Mouse (Mus musculus): ENCODE data around the gene Cgref1. TPM values are rescaled to one million over a fixed set of nuclear protein-coding genes. Genes with fewer than 3 reads are reported as not detected.

Gene Cgref1
- total and polyA plus RNA-seq, 3 experiments: 0.33 TPM; not detected in 2

DNA sequence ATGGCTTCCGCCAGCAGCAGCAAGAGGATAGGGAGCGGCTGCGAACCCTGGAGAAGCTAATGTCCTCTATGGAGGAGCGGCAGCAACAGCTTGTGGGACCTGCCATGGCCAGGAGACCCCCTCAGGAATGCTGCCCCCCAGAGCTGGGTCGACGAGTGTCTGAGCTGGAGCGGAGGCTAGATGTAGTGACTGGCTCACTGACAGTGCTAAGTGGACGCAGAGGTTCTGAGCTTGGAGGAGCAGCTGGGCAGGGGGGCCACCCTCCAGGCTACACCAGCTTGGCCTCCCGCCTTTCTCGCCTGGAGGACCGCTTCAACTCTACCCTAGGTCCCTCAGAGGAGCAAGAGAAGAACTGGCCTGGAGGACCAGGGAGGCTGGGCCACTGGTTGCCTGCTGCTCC is 28.0 kb downstream of the Cgref1 start:
- ATAC-seq (ENCODE audit: extremely low read depth, insufficient number of reproducible peaks, low FRiP score, poor library complexity, severe bottlenecking): no peak
- H3K4me3 ChIP-seq (ENCODE audit: low read depth, low read length): no peak overlapping the region
- H3K4me1 ChIP-seq (ENCODE audit: insufficient read depth, low read depth, low read length): peaks cover 69% of the 10 kb centered on the region
- H3K9me3 ChIP-seq (replicated peaks): no peaks in the 10 kb centered on the region
- no peaks in the 10 kb centered on the region for H3K36me3 ChIP-seq (replicated peaks)
- H3K27me3 ChIP-seq (ENCODE audit: insufficient read depth, low read length): peaks cover 71% of the 10 kb centered on the region
- DNase-seq (ENCODE audit: low spot score): no peak
- TF ChIP-seq CTCF (IDR thresholded peaks at IDR 0.05; ENCODE audit: low read depth, low read length): no peak
- TF ChIP-seq TAL1 (conservative IDR thresholded peaks at IDR 0.05; ENCODE audit: low read depth, low read length): no peak

DNA sequence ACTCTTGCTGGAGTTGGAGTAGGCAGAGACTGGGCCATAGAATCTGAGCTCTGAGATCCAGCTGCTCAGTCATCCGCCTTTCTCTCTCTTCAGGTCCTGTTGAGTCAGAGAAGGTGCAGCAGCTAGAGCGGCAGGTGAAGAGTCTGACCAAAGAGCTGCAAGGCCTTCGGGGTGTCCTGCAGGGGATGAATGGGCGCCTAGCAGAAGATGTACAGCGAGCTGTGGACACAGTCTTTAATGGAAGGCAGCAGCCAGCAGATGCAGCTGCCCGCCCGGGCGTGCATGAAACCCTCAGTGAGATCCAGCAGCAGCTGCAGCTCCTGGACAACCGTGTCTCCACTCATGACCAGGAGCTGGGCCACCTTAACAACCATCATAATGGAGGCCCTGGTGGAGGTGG is 28.6 kb downstream of the Cgref1 start:
- DNase-seq (ENCODE audit: low spot score) (no peak), ATAC-seq (ENCODE audit: extremely low read depth, insufficient number of reproducible peaks, low FRiP score, poor library complexity, severe bottlenecking) (no peak)
- H3K4me1 ChIP-seq (ENCODE audit: insufficient read depth, low read depth, low read length): peaks cover 68% of the 10 kb centered on the region
- H3K27me3 ChIP-seq (ENCODE audit: insufficient read depth, low read length): peaks cover 76% of the 10 kb centered on the region
- no peak for TF ChIP-seq POLR2AphosphoS5 (IDR thresholded peaks at IDR 0.05; ENCODE audit: insufficient replicate concordance, low read depth, low read length)
- no peak for TF ChIP-seq TAL1 (conservative IDR thresholded peaks at IDR 0.05; ENCODE audit: low read depth, low read length)
- no peak for TF ChIP-seq GATA2 (IDR thresholded peaks at IDR 0.05; ENCODE audit: borderline replicate concordance, low read depth, low read length)
- no peak for TF ChIP-seq CTCF (IDR thresholded peaks at IDR 0.05; ENCODE audit: low read depth, low read length)
- no peak for TF ChIP-seq GATA1 (IDR thresholded peaks at IDR 0.05; ENCODE audit: borderline replicate concordance, low read length)
- H3K36me3 ChIP-seq (replicated peaks): no peaks in the 10 kb centered on the region
- H3K4me3 ChIP-seq (ENCODE audit: low read depth, low read length): no peak overlapping the region
- H3K9me3 ChIP-seq (replicated peaks): no peaks in the 10 kb centered on the region

DNA sequence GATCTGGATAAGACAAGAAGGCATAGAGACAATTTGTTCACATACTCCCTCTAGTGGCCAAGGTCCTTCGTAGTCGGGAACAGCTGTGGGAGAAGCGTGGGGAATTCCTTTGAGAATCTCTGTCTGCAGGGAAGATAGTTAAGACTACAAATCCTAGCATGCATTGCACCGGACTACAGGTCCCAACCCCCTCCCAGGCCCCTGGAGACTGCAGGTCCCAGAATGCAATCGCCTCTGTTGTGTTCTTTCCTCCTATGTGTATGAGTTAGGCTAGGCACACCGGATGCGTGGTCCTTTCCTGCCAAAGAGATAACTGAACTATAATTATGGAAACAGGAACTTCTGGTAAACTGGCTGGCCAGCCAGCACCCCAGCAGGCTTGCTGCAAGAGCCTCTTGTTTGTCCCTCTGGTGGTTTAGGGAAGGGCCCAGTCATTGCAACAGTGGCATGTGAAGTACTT is 29.4 kb downstream of the Cgref1 start:
- ATAC-seq (ENCODE audit: extremely low read depth, insufficient number of reproducible peaks, low FRiP score, poor library complexity, severe bottlenecking) (peak; percentile 56; the same call in 1 of the 2 replicates), DNase-seq (ENCODE audit: low spot score) (peak; percentile 64)
- no peak overlapping the region for H3K4me3 ChIP-seq (ENCODE audit: low read depth, low read length)
- TF ChIP-seq CTCF (IDR thresholded peaks at IDR 0.05; ENCODE audit: low read depth, low read length): peak; percentile 24; the same call in 1 of the 2 replicates
- TF ChIP-seq GATA2 (IDR thresholded peaks at IDR 0.05; ENCODE audit: borderline replicate concordance, low read depth, low read length): no peak
- H3K4me1 ChIP-seq (ENCODE audit: insufficient read depth, low read depth, low read length): peaks cover 63% of the 10 kb centered on the region
- H3K9me3 ChIP-seq (replicated peaks): no peaks in the 10 kb centered on the region
- no peaks in the 10 kb centered on the region for H3K36me3 ChIP-seq (replicated peaks)
- H3K27me3 ChIP-seq (ENCODE audit: insufficient read depth, low read length): peaks cover 82% of the 10 kb centered on the region

DNA sequence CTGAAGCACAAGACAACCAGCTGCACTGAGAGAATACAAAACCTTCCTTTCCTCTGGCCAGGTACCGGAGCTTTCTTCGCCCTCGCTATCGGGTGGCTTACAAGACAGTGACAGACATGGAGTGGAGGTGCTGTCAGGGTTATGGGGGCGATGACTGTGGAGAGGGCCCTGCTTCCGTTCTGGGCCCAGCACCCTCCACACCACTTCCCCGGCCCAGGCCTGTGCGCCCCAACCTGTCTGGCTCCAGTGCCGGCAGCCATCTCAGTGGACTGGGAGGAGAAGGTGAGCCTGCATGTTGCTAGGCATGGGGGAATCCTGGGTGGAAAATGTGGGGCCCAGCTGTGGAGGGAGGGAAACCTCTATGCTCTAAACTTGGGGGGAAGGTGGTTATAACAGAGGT is 29.9 kb downstream of the Cgref1 start:
- Histone ChIP-seq H3K9me3 (replicated peaks) (no peaks in the 10 kb centered on the region), H3K4me3 (ENCODE audit: low read depth, low read length) (0 out of 2 replicates have a peak overlapping the region, but pooled peaks have one; percentile 33), H3K36me3 (replicated peaks) (no peaks in the 10 kb centered on the region), H3K27me3 (ENCODE audit: insufficient read depth, low read length) (peaks cover 82% of the 10 kb centered on the region), H3K4me1 (ENCODE audit: insufficient read depth, low read depth, low read length) (peaks cover 58% of the 10 kb centered on the region)
- no peak for TF ChIP-seq TAL1 (conservative IDR thresholded peaks at IDR 0.05; ENCODE audit: low read depth, low read length)
- TF ChIP-seq CTCF (IDR thresholded peaks at IDR 0.05; ENCODE audit: low read depth, low read length): no peak
- no peak for TF ChIP-seq GATA1 (IDR thresholded peaks at IDR 0.05; ENCODE audit: borderline replicate concordance, low read length)
- no peak for TF ChIP-seq GATA2 (IDR thresholded peaks at IDR 0.05; ENCODE audit: borderline replicate concordance, low read depth, low read length)
- TF ChIP-seq POLR2AphosphoS5 (IDR thresholded peaks at IDR 0.05; ENCODE audit: insufficient replicate concordance, low read depth, low read length): no peak
- DNase-seq (ENCODE audit: low spot score): no peak
- ATAC-seq (ENCODE audit: extremely low read depth, insufficient number of reproducible peaks, low FRiP score, poor library complexity, severe bottlenecking): no peak

DNA sequence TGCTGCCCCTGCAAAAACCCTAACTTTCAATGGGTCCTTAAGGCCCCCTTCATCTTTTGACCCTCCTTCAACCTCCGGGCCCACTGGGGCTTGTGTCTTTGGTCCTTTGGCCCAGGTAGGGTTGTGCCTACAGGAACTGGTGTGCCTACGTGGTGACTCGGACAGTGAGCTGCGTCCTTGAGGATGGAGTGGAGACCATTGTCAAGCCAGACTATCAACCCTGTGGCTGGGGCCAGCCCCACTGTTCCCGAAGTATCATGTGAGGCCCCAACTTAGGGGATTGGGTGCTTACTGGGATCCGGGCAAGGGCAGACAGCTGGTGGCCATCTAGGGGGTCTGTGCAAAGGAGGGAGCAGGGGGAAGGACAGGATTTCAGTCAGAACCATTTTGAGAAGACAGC is 30.5 kb downstream of the Cgref1 start:
- peaks cover 55% of the 10 kb centered on the region for H3K4me1 ChIP-seq (ENCODE audit: insufficient read depth, low read depth, low read length)
- H3K4me3 ChIP-seq (ENCODE audit: low read depth, low read length): no peak overlapping the region
- H3K9me3 ChIP-seq (replicated peaks): no peaks in the 10 kb centered on the region
- peaks cover 79% of the 10 kb centered on the region for H3K27me3 ChIP-seq (ENCODE audit: insufficient read depth, low read length)
- no peaks in the 10 kb centered on the region for H3K36me3 ChIP-seq (replicated peaks)
- TF ChIP-seq POLR2AphosphoS5 (IDR thresholded peaks at IDR 0.05; ENCODE audit: insufficient replicate concordance, low read depth, low read length) (no peak), GATA2 (IDR thresholded peaks at IDR 0.05; ENCODE audit: borderline replicate concordance, low read depth, low read length) (no peak), CTCF (IDR thresholded peaks at IDR 0.05; ENCODE audit: low read depth, low read length) (no peak), TAL1 (conservative IDR thresholded peaks at IDR 0.05; ENCODE audit: low read depth, low read length) (no peak), GATA1 (IDR thresholded peaks at IDR 0.05; ENCODE audit: borderline replicate concordance, low read length) (no peak)
- ATAC-seq (ENCODE audit: extremely low read depth, insufficient number of reproducible peaks, low FRiP score, poor library complexity, severe bottlenecking): no peak
- no peak for DNase-seq (ENCODE audit: low spot score)

DNA sequence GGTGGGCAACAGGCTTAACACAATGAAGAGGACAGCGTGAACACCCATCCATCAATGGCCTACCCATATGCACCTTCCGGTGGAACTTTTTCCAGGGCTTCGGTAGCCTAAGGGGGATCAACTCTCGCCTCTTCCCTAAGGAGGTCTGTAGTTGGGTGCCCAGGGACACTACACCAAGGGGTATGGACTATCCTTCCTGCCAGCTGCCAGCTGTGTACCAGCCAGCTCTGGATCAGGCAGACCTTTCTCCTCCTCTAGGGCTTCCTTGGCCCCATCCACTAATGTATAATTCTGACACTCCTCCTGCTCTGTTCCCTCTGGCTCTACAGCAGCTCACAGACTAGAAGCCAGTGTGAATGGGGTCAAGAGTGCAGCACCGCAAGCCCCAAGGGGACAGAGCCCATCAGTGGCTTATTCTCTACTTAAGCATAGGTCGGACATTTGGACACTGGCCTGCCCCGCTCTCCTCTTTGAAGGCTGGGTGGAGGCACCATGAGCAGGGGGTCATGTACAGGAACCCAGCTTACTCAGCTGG is 31.2 kb downstream of the Cgref1 start:
- Histone ChIP-seq H3K27me3 (ENCODE audit: insufficient read depth, low read length) (peaks cover 74% of the 10 kb centered on the region), H3K9me3 (replicated peaks) (no peaks in the 10 kb centered on the region), H3K36me3 (replicated peaks) (no peaks in the 10 kb centered on the region), H3K4me3 (ENCODE audit: low read depth, low read length) (no peak overlapping the region), H3K4me1 (ENCODE audit: insufficient read depth, low read depth, low read length) (peaks cover 53% of the 10 kb centered on the region)
- ATAC-seq (ENCODE audit: extremely low read depth, insufficient number of reproducible peaks, low FRiP score, poor library complexity, severe bottlenecking) (no peak), DNase-seq (ENCODE audit: low spot score) (no peak)
- no peak for TF ChIP-seq TAL1 (conservative IDR thresholded peaks at IDR 0.05; ENCODE audit: low read depth, low read length)
- no peak for TF ChIP-seq GATA1 (IDR thresholded peaks at IDR 0.05; ENCODE audit: borderline replicate concordance, low read length)
- TF ChIP-seq CTCF (IDR thresholded peaks at IDR 0.05; ENCODE audit: low read depth, low read length): no peak

All from G1E (cell line).